Mouse (Mus musculus): ENCODE measurements around the gene Gpc6. TPM values are rescaled to one million over a fixed set of nuclear protein-coding genes. Genes with fewer than 3 reads are reported as not detected.

Gene Gpc6
- total RNA-seq, 2 experiments from 2014 or later: 35.6 to 41.2 TPM

DNA sequence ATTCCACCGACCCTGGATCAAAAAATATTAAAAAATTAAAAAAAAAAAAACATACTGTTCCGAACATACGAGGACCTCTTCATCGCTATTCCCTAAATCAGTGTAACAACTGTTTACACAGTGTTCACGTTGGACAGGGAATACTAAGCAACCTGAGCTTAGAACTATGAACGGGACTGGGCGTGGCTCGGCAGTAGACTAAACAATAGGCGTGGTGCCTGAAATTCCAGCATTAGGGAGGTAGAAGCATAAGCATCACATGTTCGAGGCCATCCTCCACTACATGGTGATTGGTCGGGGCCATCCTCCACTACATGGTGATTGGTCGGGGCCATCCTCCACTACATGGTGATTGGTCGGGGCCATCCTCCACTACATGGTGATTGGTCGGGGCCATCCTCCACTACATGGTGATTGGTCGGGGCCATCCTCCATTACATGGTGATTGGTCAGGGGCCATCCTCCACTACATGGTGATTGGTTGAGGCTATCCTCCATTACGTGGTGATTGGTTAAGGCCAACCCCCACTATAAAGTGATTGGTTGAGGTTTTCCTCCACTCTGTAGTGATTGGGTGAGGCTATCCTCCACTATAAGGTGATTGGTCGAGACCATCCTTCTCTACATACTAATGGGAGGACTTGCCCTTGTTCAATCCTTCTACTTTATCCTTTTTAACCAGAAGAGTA lies 1007.2 kb downstream of the Gpc6 start:
- DNase-seq: no peak

DNA sequence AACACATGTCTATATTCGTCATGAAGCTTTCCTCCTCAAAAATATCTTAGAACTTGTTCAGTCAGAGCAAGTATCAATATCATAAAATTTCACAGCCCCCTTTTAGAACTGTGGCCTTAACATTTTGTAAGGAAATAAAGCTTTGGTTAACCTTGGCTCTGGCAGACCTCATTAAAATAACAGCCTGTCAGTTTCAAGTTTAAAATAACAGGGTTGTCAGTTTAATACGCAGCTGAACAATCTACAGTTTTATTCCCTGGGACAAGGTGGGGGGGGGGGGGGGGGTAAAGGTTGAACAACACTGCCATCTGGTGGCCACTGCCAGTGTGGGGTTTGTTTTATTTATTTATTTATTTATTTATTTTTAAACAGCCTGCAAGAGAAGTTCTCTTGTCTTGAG lies 1013.4 kb downstream of the Gpc6 start:
- peak; percentile 63 for DNase-seq

DNA sequence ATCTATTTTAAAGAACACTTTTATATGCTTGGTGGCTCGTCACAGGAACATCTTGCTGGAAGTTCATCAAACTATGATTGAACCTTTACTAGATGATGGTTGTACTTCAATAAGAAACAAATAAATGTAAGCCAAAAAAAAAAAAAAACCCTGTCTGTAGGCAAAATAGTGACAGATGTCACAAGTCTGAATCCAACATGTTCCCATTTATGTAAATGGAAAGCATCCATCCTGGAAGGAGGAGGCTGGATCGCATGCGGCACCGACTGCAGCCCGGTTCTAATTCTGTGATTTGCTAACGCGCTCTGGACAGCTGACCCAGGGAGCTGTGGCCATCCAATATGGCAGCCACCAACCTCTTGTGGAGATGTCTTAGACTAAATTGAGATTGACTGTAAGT lies 1014.4 kb downstream of the Gpc6 start:
- DNase-seq: no peak

DNA sequence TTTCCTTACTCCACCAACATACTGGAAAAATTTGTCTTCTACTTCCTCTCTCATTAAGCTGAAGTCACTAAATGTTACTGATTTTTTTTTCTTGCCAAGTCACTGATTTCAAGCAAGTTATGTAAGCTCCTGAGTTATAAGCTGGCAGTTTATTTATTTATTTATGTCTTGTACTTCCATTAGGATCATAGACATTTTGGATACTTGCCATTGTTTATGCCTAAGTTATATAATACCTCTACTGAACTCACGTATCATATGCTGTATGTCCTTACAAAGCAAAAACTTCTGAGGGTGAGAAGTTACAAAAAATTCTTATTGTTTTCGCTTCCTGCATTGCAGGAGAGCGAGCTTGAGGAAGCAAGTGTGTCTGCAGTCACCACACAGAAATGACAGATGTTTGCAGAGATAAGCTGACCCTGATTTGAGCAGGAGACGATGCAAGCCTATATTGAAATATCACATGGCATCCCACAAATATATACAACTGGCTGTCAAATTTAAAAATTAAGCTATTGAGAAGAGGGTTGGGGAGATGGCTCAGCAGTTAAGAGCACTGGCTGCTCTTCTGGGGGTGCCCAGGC lies 1020.9 kb downstream of the Gpc6 start:
- no peak for DNase-seq

DNA sequence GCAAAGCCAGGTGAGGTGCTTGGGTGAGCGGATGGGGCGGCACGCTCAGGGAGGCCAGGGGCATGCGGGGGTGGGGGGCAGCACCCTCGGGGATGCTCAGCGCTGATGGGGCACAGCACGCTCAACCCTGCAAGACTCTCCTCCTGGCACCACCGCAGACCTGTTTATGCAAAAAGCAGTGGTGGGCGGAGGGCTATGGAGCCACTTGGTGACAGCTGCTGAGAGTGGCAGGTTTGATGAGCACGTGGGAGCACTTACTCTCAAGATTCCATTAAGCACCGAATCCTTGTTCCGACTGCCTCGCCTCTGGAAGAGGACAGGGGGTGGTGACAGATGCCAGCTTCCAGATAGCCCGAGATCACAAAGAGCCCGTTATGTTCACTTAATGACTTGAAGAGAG lies 1026.2 kb downstream of the Gpc6 start:
- no peak for DNase-seq

DNA sequence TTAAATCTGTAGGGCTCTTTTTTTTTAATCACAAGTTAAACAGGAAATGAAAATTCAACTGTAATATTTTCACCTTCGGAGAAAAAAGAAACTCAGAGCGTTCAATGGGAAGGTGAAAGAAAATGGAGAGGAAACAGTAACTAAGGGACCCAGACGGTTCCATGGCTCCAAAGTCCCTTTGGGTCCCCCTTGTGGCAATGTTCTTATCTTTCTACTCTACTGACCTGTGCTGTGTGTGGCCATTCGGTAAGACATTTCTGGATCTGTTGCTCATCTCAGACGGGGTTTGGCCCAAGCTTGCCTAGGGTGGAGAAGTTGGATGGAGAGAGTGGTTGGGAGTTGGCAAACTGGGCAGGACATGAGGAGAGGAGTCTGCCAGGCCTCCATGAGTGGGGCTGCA lies 1026.6 kb downstream of the Gpc6 start:
- no peak for DNase-seq

DNA sequence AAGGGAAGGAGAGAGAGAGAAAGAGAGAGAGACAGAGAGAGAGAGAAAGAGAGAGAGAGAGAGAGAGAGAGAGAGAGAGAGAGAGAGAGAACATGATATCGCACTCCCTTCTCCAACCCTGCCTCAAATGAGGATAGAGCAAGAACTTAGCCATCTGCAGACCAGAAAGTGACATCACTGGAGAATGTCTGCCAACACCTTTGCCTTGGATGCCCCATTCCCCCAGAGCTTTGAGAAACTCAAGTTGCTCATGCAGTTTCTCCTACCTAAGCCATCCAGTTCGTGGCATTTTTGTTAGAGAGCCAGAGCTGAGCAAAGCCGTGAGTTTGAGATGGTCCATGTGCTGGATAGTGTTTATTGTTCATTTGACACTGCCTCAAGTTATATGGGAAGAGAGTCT lies 1030.9 kb downstream of the Gpc6 start:
- no peak for DNase-seq

DNA sequence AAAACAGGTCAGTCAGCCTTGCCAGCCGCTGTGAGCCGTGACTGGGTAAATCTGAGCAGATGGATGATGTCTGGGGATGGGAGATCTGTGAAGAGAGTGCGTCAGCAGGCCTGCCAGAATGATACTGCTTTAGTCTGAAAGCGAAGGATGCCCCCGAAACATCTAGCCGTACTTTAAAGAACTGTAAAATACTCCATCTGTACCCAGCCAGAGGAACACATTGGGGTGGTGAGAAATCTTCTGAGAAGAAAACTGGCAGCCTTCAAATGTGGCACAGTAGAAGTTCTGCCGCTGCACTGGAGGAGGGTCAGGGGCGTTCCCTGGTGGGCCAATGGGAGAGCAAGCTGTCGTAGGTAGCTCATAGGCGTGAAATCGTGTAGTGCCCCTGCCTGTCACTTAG lies 1033.3 kb downstream of the Gpc6 start:
- no peak for DNase-seq

DNA sequence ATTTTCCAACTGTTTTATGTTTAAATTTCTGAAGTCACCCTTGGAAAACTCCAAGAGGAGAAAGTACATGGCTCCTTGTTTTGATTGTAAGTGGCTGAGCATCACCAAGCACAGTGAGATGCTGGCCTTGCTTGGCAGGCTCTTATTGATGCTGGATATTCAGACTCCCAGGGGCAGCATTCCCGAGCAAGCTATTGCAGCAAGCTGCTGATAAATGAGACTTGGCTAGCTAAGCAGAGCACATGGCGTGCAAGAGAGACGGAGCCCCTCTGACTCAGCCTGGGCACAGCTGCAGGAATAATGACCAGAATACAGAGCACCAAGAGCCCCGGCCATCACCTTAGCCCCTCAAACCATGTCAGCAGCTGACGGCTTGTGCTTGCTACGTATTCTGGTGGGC lies 1036.2 kb downstream of the Gpc6 start:
- DNase-seq: peak; percentile 42

DNA sequence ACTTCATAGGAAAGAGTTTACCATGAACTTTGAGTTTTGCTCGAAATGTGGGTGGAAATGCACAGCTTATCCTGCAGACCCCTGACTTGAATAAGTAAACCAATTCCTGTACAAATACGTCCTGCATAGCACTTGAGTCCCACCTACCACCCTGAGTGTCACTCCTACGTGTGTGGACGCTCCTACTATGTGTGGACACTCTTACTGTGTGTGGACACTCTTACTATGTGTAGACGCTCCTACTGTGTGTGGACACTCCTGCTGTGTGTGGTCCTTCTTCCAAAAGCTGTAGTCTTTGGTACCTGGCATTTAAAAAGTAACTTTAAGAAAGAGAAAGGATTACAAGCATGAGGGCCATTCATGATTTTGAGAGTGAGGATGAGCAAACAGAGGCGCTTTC lies 1036.7 kb downstream of the Gpc6 start:
- no peak for DNase-seq

DNA sequence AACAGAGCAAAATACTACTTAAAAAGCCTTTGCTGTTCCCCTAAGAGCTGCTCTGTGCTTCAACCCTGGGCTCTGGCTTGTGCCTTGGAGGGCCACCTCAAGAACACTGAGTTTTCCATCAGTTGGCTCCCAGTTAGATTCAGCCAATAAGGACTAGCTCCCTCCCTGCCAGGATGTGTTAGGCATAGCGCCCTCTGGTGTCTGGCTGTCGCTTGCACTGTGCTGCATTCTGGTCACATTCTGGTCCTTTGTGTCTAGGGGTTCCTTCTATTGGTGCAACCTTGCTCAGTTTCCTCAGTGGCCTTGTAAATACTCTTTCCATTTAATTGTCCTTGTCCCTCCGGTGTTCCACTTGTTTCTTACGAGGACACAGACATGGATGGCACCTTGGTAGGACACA lies 1037.3 kb downstream of the Gpc6 start:
- DNase-seq: peak; percentile 38

DNA sequence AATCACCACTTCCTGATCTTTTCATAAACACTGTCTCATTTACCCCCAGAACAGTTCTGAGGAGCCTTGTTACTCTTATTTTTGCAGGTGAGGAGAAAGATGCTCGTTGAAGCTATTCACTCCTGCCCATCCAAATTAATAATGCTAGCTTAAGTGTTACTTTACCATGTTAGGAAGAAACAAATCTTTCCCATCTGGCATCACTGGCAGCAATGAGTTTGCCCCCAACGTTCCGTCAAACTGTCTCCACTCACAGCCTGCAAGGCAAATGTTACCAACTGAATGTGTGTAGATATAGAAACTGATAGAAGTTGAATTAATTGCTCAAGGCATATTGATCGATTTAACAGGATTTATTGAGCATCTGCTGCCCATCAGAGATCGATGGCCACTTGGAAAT lies 1047.5 kb downstream of the Gpc6 start:
- DNase-seq: no peak

DNA sequence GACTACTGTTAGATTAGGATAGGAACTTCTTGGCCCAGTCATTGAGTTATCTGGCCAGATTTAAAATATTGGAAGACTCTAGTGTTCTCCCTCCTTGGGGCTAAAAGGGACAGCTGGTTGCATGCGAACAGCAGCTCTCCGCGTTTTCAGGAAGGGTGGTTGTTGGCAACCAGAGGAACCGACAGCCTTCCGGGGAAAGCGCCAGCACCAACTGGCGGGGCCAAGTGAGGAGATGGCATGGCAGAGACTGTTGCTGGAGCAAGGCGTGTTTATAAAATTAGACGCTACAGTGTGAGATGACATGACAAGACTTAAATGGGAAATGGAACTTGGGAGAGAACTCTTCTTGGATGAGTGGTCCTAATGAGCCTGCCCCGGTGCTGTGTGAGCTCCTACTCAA lies 1056.4 kb downstream of the Gpc6 start:
- no peak for DNase-seq

DNA sequence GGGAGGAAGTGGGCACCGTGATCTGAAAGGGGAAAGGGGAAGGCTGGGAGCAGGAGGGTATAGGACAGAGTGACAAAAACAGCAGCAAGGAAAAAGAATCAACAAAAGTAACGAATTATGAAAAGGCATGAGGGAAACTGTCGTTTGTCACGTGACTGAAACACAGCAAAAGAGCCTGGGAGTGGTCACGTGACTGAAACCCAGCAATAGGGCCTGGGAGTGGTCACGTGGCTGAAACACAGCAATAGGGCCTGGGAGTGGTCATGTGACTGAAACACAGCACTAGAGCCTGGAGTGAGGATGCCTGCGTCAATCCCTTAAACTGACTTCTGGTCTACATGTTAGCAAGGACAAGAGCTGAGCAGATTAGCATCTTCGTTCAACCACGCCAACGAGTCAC lies 1063.3 kb downstream of the Gpc6 start:
- DNase-seq: no peak

DNA sequence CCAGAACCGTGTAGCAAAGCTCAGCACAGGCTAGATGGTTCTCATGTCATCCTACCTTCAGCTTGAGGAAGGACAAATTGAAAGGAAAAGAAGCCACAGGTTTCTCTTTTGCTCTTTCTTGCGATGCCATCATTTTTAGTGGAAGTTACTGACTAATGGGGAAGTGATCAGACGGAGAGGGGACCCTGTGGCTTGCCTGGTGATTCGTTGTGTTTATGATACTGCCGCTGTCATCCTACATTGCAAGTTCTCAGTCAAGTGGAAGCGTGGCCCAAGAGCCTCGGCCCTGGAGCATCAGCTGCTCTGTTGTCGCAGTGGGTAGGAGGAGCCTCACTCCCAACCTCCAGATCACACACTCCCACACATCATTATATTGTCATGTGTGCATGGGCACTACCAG lies 1065.1 kb downstream of the Gpc6 start:
- no peak for DNase-seq

DNA sequence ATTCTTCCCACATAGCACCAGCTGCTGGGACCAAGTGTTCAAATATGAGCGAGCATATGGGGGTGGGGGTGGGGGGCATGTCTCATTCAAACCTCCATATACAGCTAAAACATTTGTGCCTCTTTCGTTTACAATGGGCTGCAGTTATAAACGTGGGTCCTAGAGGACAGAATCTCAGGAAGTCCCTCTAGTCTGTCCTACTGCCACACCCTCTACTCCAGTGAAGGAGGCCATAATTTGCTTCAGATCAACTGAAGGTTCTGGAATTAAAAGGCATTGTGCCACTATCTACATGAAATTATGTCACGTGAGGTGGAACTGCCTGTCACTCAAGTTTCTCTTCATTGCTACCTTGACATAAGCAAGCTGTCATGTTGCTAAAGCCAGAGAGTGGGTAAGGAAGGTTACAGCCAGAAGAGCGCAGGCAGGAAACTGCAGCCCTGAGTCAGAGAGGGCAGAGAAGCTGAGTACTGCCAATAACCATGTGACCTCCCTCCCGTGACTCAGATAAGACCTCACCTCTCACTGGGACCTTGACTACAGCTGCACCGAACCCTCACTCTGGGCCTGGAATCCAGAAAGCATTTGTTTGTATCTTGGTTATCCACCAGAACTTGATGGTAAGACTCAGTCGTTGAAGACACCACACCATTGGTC lies 1067.6 kb downstream of the Gpc6 start:
- DNase-seq: no peak

DNA sequence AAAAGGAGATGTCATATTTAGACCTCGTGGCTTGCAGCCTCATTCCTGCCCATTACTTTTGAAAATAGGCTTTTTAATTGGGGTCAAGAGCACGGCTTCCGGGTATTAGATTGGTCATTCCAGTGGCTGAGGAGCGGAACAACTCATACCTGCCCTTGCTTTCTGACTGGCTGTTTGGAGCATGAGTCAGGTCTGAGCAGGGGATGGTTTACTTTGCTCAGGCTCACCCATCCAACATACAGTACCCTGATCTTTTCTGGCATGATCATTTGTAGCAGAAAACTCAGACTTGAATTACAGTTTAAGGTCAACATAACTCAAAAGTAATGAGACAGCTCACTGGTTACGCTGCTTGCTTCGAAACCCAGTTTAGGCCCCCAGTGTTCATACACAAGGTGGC lies 1068.7 kb downstream of the Gpc6 start:
- DNase-seq: no peak

DNA sequence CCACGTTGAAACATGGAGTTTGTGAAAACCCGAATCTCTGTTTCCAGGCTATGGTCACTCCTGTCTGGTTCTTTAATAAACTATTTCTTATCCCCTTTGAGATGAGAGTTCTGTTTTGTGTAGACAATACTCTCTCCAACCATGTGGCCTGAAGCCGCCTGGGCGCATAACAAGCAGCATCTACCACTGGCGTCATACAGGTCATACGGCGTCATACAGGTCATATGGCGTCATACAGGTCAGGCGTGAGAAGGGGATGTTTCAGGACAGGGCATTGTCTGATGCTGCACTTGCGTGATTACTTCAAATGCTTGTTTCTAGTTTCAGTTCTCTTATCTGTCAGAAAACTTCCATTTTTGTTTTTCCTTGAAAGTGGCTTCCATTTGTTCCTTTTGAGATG lies 1079.3 kb downstream of the Gpc6 start:
- DNase-seq: no peak

DNA sequence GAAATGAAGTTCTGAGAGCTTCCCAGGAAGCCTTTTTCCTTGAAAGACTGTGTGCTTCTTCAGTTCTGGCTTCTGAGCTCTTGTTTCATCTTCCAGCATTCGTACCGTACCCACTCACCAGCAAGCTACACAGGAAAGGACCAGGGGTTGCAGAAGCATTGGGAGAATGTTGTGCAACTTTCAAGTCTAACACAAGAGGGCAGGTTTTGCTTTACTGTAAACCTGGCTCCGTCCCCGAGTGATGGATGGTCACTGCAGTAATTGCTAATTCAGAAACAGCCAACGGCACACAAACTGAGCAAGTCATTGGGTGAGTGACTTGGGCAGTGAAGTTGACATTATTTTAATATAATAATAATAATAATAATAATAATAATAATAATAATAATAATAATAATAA lies 1080.6 kb downstream of the Gpc6 start:
- peak; percentile 72 for DNase-seq

DNA sequence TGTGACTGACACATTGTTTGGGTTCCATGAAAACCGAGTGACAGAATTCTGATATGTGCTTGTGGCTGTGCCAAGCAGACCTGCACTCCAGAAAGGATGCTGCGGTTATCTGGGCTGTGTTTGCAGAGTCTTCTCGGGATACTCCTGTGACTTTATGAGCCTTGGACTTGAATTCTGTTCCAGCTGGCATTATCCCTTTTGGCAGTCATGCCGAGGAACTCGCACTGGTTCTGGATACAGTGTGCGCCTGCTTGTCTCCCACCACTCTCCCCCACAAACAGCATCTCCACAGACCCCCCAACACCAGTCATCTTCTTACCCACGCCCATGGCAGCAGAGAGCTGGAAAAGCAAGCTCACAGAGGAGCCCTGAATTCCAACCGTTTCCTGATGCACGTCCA lies 1084.4 kb downstream of the Gpc6 start:
- no peak for DNase-seq

DNA sequence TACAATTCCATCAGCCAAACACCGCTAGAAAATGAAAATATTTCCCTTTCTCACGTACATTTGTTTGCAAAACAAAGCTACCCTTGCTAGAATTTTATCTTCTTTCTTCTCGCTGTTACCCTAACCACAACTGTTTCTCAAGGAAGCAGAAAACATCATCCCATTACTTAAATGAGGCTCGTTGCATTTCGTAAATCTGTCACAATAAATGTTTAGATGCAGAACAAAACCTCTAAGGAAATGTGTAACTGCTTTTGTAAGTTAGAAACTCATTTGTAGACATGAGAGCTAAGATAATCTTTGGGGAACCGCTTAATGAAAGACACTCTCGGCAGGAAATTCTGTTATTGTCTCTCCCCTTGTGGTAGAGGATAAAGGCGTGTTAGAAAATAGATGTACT lies 1088.1 kb downstream of the Gpc6 start:
- DNase-seq: no peak

DNA sequence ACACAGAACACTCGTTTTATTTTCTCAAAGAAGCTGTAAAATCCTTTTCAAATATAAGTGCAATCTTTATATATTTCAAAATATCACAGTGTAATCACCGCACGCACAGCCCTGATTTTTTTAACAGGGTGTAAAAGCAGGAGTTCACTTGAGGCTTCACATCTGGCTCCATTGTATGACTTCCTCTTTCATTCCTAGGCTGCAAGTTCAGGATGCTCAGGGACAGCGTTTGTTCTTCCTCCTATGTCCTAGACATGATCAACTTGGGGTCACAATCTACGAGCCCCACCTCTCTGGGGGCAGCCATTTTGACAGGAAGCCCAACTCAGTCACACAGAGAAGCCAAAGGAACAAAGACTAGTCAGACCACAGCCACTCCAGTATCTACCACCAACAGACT lies 1094.2 kb downstream of the Gpc6 start:
- no peak for DNase-seq

DNA sequence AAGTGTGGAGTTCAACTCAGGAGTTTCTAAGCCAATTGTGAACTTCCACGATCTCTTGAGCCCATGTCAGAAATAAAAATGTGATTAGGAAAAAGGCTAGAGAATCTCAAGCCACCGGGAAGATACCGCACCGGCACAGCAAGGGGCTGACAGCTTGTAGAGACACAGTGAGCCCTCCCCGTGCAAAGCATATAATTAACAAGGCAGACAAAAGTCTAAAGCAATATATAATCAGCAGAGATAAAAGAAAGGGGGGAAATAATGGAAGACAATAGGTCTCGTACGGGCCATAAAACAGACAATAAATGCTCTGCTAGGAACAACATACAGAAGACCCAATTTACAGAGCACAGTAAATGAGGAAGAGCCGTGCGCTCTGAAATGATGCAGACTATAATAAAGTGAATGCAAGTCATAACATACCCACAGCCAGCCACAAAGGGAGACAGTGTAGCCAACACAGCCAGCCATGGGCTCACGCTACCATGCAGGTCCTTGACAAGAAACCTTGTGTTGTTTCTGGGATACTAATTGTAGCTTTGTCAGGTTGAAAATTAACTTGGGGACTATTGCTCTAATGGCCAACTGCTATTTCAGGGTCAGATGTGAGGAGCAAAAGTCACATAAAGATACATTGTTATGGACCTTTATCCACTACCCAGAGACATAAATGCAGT lies 1096.9 kb downstream of the Gpc6 start:
- DNase-seq: no peak
